Mouse (Mus musculus): ENCODE measurements around the gene Mrpl40. TPM values are rescaled to one million over a fixed set of nuclear protein-coding genes. Genes with fewer than 3 reads are reported as not detected.
"Not testable (repeated sequence)": the region's sequence is repeated elsewhere in the genome, so short reads cannot be mapped to it uniquely, and the experiment has no call there.

Gene Mrpl40
- polyA plus RNA-seq, 1 experiment from 2014 or later = 77.8 TPM

GRCm38 (mm10) chr16:18860186-18860585, 16.5 kb downstream of the Mrpl40 start:
- H3K36me3 ChIP-seq (ENCODE audit: control insufficient read depth, insufficient read depth) = no peaks in the 10 kb centered on the region
- no peak overlapping the region for H3K9ac ChIP-seq (ENCODE audit: low read depth, low read length)
- 77% methylated on average over 1 of the region's 1 CpGs for WGBS
- H3K4me1 ChIP-seq (replicated peaks; ENCODE audit: control insufficient read depth, insufficient read depth, low read length) = no peaks in the 10 kb centered on the region
- H3K4me2 ChIP-seq (replicated peaks; ENCODE audit: low read depth) = no peak overlapping the region
- no peak for TF ChIP-seq CTCF (IDR thresholded peaks at IDR 0.05; ENCODE audit: low read depth)
- no peaks in the 10 kb centered on the region for H3K9me3 ChIP-seq (ENCODE audit: control insufficient read depth)
- no peak for ATAC-seq
- no peaks in the 10 kb centered on the region for H3K27me3 ChIP-seq (replicated peaks; ENCODE audit: control insufficient read depth, insufficient read depth, low read length)
- no peak overlapping the region for H3K4me3 ChIP-seq (ENCODE audit: low read depth, low read length)
- H3K27ac ChIP-seq (ENCODE audit: low read depth, low read length) = no peak overlapping the region

DNA sequence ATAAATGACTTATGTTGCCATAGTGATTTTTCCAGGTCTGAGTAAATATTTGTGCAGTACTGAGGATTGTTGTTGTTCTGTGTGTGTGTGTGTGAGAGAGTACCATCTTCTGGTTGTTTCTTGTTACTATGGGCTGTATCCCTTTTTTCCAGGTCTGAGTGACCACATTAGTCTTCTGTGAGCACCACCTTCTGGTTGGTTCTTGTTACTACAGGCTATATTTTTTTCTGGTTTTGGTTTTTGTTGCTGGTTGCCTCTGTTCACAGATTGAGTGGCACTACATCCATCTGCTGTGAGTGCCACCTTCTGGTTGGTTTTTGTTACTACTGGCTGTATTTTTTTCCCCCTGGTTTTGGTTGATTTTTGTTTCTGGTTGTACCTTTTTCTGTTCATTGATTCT, 18.1 kb downstream of the Mrpl40 start:
- H3K9me3 ChIP-seq (ENCODE audit: control insufficient read depth) = no peaks in the 10 kb centered on the region
- H3K4me1 ChIP-seq (replicated peaks; ENCODE audit: control insufficient read depth, insufficient read depth, low read length) = no peaks in the 10 kb centered on the region
- H3K27me3 ChIP-seq (replicated peaks; ENCODE audit: control insufficient read depth, insufficient read depth, low read length) = no peaks in the 10 kb centered on the region
- H3K4me3 ChIP-seq (ENCODE audit: low read depth, low read length) = no peak overlapping the region
- no peak overlapping the region for H3K9ac ChIP-seq (ENCODE audit: low read depth, low read length)
- ATAC-seq = no peak
- H3K4me2 ChIP-seq (replicated peaks; ENCODE audit: low read depth) = no peak overlapping the region
- H3K36me3 ChIP-seq (ENCODE audit: control insufficient read depth, insufficient read depth) = no peaks in the 10 kb centered on the region
- H3K27ac ChIP-seq (ENCODE audit: low read depth, low read length) = no peak overlapping the region
- TF ChIP-seq CTCF (IDR thresholded peaks at IDR 0.05; ENCODE audit: low read depth) = peak; percentile 77

DNA sequence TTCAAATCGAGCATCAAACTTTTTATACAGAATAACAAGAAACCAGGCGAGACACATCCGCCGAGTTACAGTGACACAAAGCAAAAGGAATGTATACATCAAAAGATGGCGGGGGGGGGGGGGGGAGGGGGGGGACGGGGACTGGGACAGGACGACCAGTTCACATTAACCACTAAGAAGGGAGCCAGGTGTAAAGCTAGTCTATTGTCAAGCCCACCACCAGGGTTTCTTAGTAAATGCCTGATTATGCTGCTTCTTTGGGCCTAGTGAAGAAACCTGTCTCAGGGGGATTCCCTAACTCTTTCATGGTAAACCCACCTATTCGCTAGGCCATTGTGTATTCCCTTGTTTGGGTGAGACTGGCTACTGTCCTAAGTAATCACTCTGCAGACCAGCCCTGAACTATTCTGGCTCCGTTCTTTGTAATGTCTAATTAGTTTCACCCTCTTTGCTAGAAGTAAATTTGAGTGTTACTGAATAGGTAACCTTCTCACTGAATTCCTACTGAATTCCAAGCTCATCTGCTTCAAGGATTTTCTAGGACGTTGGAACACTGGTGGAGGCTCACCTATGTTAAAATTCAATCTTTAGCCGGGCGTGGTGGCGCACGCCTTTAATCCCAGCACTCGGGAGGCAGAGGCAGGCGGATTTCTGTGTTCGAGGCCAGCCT, 27.0 kb downstream of the Mrpl40 start:
- not testable (repeated sequence) for H3K27ac ChIP-seq (ENCODE audit: low read depth, low read length); H3K4me1 ChIP-seq (replicated peaks; ENCODE audit: control insufficient read depth, insufficient read depth, low read length); H3K9ac ChIP-seq (ENCODE audit: low read depth, low read length); ATAC-seq; H3K4me2 ChIP-seq (replicated peaks; ENCODE audit: low read depth); H3K36me3 ChIP-seq (ENCODE audit: control insufficient read depth, insufficient read depth); H3K9me3 ChIP-seq (ENCODE audit: control insufficient read depth); H3K27me3 ChIP-seq (replicated peaks; ENCODE audit: control insufficient read depth, insufficient read depth, low read length); H3K4me3 ChIP-seq (ENCODE audit: low read depth, low read length)
- WGBS = 90% methylated on average over 15 of the region's 17 CpGs

GRCm38 (mm10) chr16:18846301-18846820, 30.3 kb downstream of the Mrpl40 start:
- no peaks in the 10 kb centered on the region for H3K4me1 ChIP-seq (replicated peaks; ENCODE audit: control insufficient read depth, insufficient read depth, low read length)
- H3K9ac ChIP-seq (ENCODE audit: low read depth, low read length) = no peak overlapping the region
- H3K36me3 ChIP-seq (ENCODE audit: control insufficient read depth, insufficient read depth) = no peaks in the 10 kb centered on the region; the same call in 1 of the 2 replicates
- no peaks in the 10 kb centered on the region for H3K9me3 ChIP-seq (ENCODE audit: control insufficient read depth)
- H3K4me2 ChIP-seq (replicated peaks; ENCODE audit: low read depth) = no peak overlapping the region
- WGBS = 85% methylated on average over 15 of the region's 15 CpGs
- no peak overlapping the region for H3K27ac ChIP-seq (ENCODE audit: low read depth, low read length)
- no peak overlapping the region for H3K4me3 ChIP-seq (ENCODE audit: low read depth, low read length)
- no peak for TF ChIP-seq CTCF (IDR thresholded peaks at IDR 0.05; ENCODE audit: low read depth)
- no peaks in the 10 kb centered on the region for H3K27me3 ChIP-seq (replicated peaks; ENCODE audit: control insufficient read depth, insufficient read depth, low read length)
- ATAC-seq = no peak

DNA sequence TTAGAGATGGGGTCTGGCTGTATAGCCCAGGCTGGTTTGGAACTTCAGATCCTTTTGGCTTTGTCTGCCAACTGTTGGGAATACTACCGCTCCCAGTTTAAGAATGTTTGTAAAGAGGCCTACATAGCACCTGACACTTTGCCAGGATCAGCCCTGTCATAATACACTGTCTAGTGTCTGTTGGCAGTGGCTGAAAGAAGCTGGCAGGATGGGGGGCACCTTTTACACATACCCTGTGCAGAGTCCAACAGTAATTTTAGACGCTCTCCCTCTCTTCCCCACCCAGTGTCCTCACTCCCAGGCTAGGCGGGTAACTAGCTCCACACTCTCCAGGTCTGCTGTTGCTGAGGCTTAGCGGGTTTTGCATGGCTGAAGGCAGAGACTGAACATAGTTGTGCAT, 38.3 kb downstream of the Mrpl40 start:
- no peaks in the 10 kb centered on the region for H3K27me3 ChIP-seq (replicated peaks; ENCODE audit: control insufficient read depth, insufficient read depth, low read length)
- H3K4me3 ChIP-seq (ENCODE audit: low read depth, low read length) = no peak overlapping the region
- no peak for ATAC-seq
- no peaks in the 10 kb centered on the region for H3K9me3 ChIP-seq (ENCODE audit: control insufficient read depth)
- no peak overlapping the region for H3K9ac ChIP-seq (ENCODE audit: low read depth, low read length)
- peaks cover 24% of the 10 kb centered on the region; the same call in 1 of the 2 replicates for H3K36me3 ChIP-seq (ENCODE audit: control insufficient read depth, insufficient read depth)
- H3K27ac ChIP-seq (ENCODE audit: low read depth, low read length) = no peak overlapping the region
- no peak for TF ChIP-seq CTCF (IDR thresholded peaks at IDR 0.05; ENCODE audit: low read depth)
- H3K4me1 ChIP-seq (replicated peaks; ENCODE audit: control insufficient read depth, insufficient read depth, low read length) = no peaks in the 10 kb centered on the region
- H3K4me2 ChIP-seq (replicated peaks; ENCODE audit: low read depth) = no peak overlapping the region
- 92% methylated on average over 4 of the region's 4 CpGs for WGBS

DNA sequence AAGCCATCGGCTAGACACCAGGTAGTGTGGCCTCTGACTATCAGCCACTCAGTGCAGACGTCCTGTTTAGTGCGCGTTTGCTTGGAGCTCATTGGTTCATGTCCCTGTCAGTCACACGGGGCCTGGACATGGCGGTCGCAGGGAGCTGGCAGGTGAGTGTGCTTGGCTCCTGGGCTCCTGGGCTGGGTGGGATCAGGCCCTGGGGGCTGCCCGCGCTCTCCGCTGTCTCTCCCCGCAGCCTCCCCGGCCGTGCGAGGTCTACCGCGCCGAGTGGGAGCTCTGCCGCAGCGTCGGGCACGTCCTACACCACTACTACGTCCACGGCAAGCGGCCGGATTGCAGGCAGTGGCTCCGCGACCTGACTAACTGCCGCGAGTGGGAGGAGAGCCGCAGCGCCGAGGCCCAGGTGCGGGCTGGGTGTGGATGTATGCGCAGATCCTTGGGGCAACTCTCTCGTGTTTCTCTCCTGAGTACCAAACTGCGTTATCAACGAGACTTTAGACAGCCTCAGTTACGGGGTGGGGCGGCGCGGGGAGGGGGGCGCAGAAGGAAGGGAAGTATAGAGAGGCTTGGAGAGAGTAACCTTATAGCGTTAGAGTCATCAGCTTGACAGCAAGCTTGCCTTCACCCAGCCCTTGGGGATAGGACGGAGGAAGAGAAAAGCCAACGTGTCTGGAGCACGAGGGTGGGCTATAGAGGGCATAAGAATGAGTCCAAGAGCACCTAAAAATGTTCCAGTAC, 40.0 kb downstream of the Mrpl40 start, which contains the start of the genes 2510002D24Rik and Gm28539:
Gene 2510002D24Rik, plus strand, starts transcription at position 111 of the 741 bp plus-strand sequence.
Gene Gm28539, plus strand, starts transcription at position 117 of the 741 bp plus-strand sequence.
- under 1% methylated on average over 46 of the region's 46 CpGs for WGBS
- Histone ChIP-seq H3K27me3 (replicated peaks; ENCODE audit: control insufficient read depth, insufficient read depth, low read length) (no peaks in the 10 kb centered on the region), H3K9me3 (ENCODE audit: control insufficient read depth) (no peaks in the 10 kb centered on the region), H3K9ac (ENCODE audit: low read depth, low read length) (peak within 1 kb of the TSS; percentile 79), H3K4me2 (replicated peaks; ENCODE audit: low read depth) (peak within 1 kb of the TSS; percentile 83), H3K4me3 (ENCODE audit: low read depth, low read length) (peak within 1 kb of the TSS; percentile 90), H3K36me3 (ENCODE audit: control insufficient read depth, insufficient read depth) (peaks cover 36% of the 10 kb centered on the region), H3K27ac (ENCODE audit: low read depth, low read length) (peak within 1 kb of the TSS; percentile 89), H3K4me1 (replicated peaks; ENCODE audit: control insufficient read depth, insufficient read depth, low read length) (no peaks in the 10 kb centered on the region)
- TF ChIP-seq CTCF (IDR thresholded peaks at IDR 0.05; ENCODE audit: low read depth) = no peak
- peak; percentile 99 for ATAC-seq
